Mouse (Mus musculus) liver, embryonic 14.5 days (tissue): ENCODE results near the gene Ccl22.

Source experiments
- CTCF ChIP-seq: IDR thresholded peaks from 2 replicates; pipeline ENCODE4 v1.5.1; 2016; ENCODE audit warnings: antibody characterized with exemption, low read depth, control low read depth
- EP300 ChIP-seq: IDR thresholded peaks from 2 replicates; pipeline ENCODE4 v1.6.1; 2016; ENCODE audit warnings: antibody characterized with exemption, low read depth

GRCm38 (mm10) chr8:94778036-94778435, 32.6 kb downstream of the Ccl22 start:
- TF ChIP-seq CTCF (no peak), EP300 (no peak)
